Comparison of ENCODE assay signal across 19 mouse cellular contexts in genomic region chr12:106796596-106796995, GRCm38 (mm10).
DNase-seq lines count a peak whose midpoint lies in the region; ATAC-seq and TF ChIP-seq lines count a peak whose summit lies in the region.
"Had no signal": no experiment of that assay in that cellular context is flagged by ENCODE, and none has a peak within 500 bp of the region (broad histone marks: within the 10 kb centered on the region; RNA-seq: fewer than 3 reads in every experiment).

No protein-coding gene starts in this region.

- no peak overlapping the region for H3K4me3 ChIP-seq in forebrain, embryonic 10.5 days
- no peak overlapping the region for H3K4me3 ChIP-seq in forebrain, embryonic 14.5 days (ENCODE audit: low read depth, low read length)
- no peak overlapping the region for H3K4me3 ChIP-seq in embryonic facial prominence, embryonic 15.5 days (replicated peaks)
- H3K4me3 ChIP-seq in limb, embryonic 14.5 days (replicated peaks; ENCODE audit: low read length), result no peak overlapping the region
- H3K4me3 ChIP-seq: forebrain, embryonic 12.5 days; heart, embryonic 13.5 days; neural tube, embryonic 13.5 days had no signal

- no peak overlapping the region for H3K9ac ChIP-seq in forebrain, embryonic 14.5 days (ENCODE audit: low read length)
- no peak overlapping the region for H3K9ac ChIP-seq in embryonic facial prominence, embryonic 15.5 days
- H3K9ac ChIP-seq in limb, embryonic 14.5 days (ENCODE audit: low read depth, low read length, severe bottlenecking), result no peak overlapping the region
- H3K9ac ChIP-seq: forebrain, embryonic 12.5 days; heart, embryonic 13.5 days; liver, postnatal 0 days; neural tube, embryonic 13.5 days had no signal

- no peak for TF ChIP-seq POLR2A in limb, embryonic 14.5 days (IDR thresholded peaks at IDR 0.05; ENCODE audit: borderline replicate concordance, extremely low read depth, insufficient read depth, insufficient read length)

- WGBS in forebrain, embryonic 10.5 days, result 66% methylated on average over 7 of the region's 7 CpGs
- WGBS in forebrain, embryonic 14.5 days, result 75% methylated on average over 7 of the region's 7 CpGs
- WGBS in embryonic facial prominence, embryonic 15.5 days, result 35% methylated on average over 7 of the region's 7 CpGs
- WGBS in limb, embryonic 14.5 days, result 25% methylated on average over 7 of the region's 7 CpGs

- no peaks in the 10 kb centered on the region for H3K27me3 ChIP-seq in forebrain, embryonic 10.5 days (ENCODE audit: poor library complexity, severe bottlenecking)
- no peaks in the 10 kb centered on the region for H3K27me3 ChIP-seq in forebrain, embryonic 14.5 days (replicated peaks; ENCODE audit: control insufficient read depth, insufficient read depth, low read length)
- H3K27me3 ChIP-seq in embryonic facial prominence, embryonic 15.5 days, result no peaks in the 10 kb centered on the region
- no peaks in the 10 kb centered on the region for H3K27me3 ChIP-seq in limb, embryonic 14.5 days (ENCODE audit: control insufficient read depth, insufficient read depth, low read length)
- H3K27me3 ChIP-seq: forebrain, embryonic 12.5 days; heart, embryonic 13.5 days; megakaryocyte, embryonic 14.5 days; neural tube, embryonic 13.5 days had no signal

- no peak for ATAC-seq in forebrain, embryonic 14.5 days
- ATAC-seq in embryonic facial prominence, embryonic 15.5 days (ENCODE audit: insufficient number of reproducible peaks, low FRiP score, low TSS enrichment, low read depth), result peak; percentile 75
- peak; percentile 60; the same call in 1 of the 2 replicates for ATAC-seq in limb, embryonic 14.5 days (ENCODE audit: low FRiP score, low read depth)
- ATAC-seq: intestine, postnatal 0 days; liver, postnatal 0 days had no signal

- peak; percentile 24 for DNase-seq in forebrain, embryonic 10.5 days (ENCODE audit: extremely low spot score, low spot score)
- no peak for DNase-seq in forebrain, embryonic 14.5 days (ENCODE audit: low spot score)
- DNase-seq in embryo, embryonic 10.5 days (ENCODE audit: low spot score), result peak; percentile 61
- peak; percentile 44 for DNase-seq in limb, embryonic 14.5 days (ENCODE audit: low spot score)
- DNase-seq in adrenal gland, adult (ENCODE audit: inconsistent age in 2 of 2, low spot score in 1 of 2), result no peak
- DNase-seq in frontal cortex, postnatal 10 days (ENCODE audit: low spot score in 2 of 2), result no peak
- DNase-seq in MN1 (ENCODE audit: low spot score), result no peak
- DNase-seq: adrenal gland, postnatal 25 days; cerebellum, adult 8-10 months; layer of hippocampus, postnatal 36 days; liver, postnatal 0 days; lung, postnatal 14 days; thymus, postnatal 25 days had no signal

- H3K4me1 ChIP-seq in forebrain, embryonic 10.5 days, result peaks cover 12% of the 10 kb centered on the region
- no peaks in the 10 kb centered on the region for H3K4me1 ChIP-seq in forebrain, embryonic 14.5 days (ENCODE audit: control insufficient read depth, insufficient read depth, low read length)
- H3K4me1 ChIP-seq in embryonic facial prominence, embryonic 15.5 days, result peaks cover 10% of the 10 kb centered on the region; the same call in 1 of the 2 replicates
- H3K4me1 ChIP-seq in limb, embryonic 14.5 days (ENCODE audit: control insufficient read depth, insufficient read depth, low read length), result peaks cover 11% of the 10 kb centered on the region
- H3K4me1 ChIP-seq: forebrain, embryonic 12.5 days; heart, embryonic 13.5 days; megakaryocyte, embryonic 14.5 days; neural tube, embryonic 13.5 days had no signal

- no peak overlapping the region for H3K4me2 ChIP-seq in forebrain, embryonic 14.5 days (ENCODE audit: low read length)
- no peak overlapping the region for H3K4me2 ChIP-seq in embryonic facial prominence, embryonic 15.5 days (replicated peaks)
- no peak overlapping the region for H3K4me2 ChIP-seq in limb, embryonic 14.5 days (replicated peaks; ENCODE audit: low read depth, low read length, severe bottlenecking)
- H3K4me2 ChIP-seq: forebrain, embryonic 12.5 days; heart, embryonic 13.5 days; neural tube, embryonic 13.5 days had no signal

- H3K9me3 ChIP-seq in forebrain, embryonic 10.5 days, result no peaks in the 10 kb centered on the region
- H3K9me3 ChIP-seq in forebrain, embryonic 14.5 days (replicated peaks; ENCODE audit: control insufficient read depth, low read length), result peaks cover 3% of the 10 kb centered on the region; the same call in 1 of the 2 replicates
- H3K9me3 ChIP-seq in embryonic facial prominence, embryonic 15.5 days (replicated peaks), result no peaks in the 10 kb centered on the region
- H3K9me3 ChIP-seq in limb, embryonic 14.5 days (ENCODE audit: control insufficient read depth, low read length), result no peaks in the 10 kb centered on the region
- H3K9me3 ChIP-seq: heart, embryonic 13.5 days had no signal

- H3K27ac ChIP-seq in forebrain, embryonic 10.5 days, result peak overlapping the region; percentile 74
- H3K27ac ChIP-seq in forebrain, embryonic 14.5 days (ENCODE audit: low read depth, low read length), result no peak overlapping the region
- H3K27ac ChIP-seq in embryonic facial prominence, embryonic 15.5 days (replicated peaks), result no peak overlapping the region
- peak overlapping the region; percentile 75 for H3K27ac ChIP-seq in limb, embryonic 14.5 days (replicated peaks; ENCODE audit: low read depth, low read length)
- H3K27ac ChIP-seq: forebrain, embryonic 12.5 days; heart, embryonic 13.5 days; neural tube, embryonic 13.5 days had no signal

- no peaks in the 10 kb centered on the region for H3K36me3 ChIP-seq in forebrain, embryonic 10.5 days (replicated peaks)
- H3K36me3 ChIP-seq in forebrain, embryonic 14.5 days (ENCODE audit: control insufficient read depth, insufficient read depth, low read length), result no peaks in the 10 kb centered on the region
- no peaks in the 10 kb centered on the region for H3K36me3 ChIP-seq in embryonic facial prominence, embryonic 15.5 days
- H3K36me3 ChIP-seq in limb, embryonic 14.5 days (ENCODE audit: control insufficient read depth, insufficient read depth, low read length), result no peaks in the 10 kb centered on the region
- H3K36me3 ChIP-seq: forebrain, embryonic 12.5 days; heart, embryonic 13.5 days; neural tube, embryonic 13.5 days had no signal

Comparison
In these comparisons a context has a peak if more than half of its experiments do, and no peak if none do; other contexts are left out.
1. DNase-seq: peak in forebrain, embryonic 10.5 days (single experiment), embryo, embryonic 10.5 days (single experiment) and limb, embryonic 14.5 days (single experiment); none in forebrain, embryonic 14.5 days (single experiment), adrenal gland, adult (0 of 2), frontal cortex, postnatal 10 days (0 of 2) and MN1 (single experiment).
2. H3K27ac ChIP-seq: peak in forebrain, embryonic 10.5 days (single experiment) and limb, embryonic 14.5 days (single experiment); none in forebrain, embryonic 14.5 days (single experiment) and embryonic facial prominence, embryonic 15.5 days (single experiment).